Mouse (Mus musculus): ENCODE results near the gene Tbx19. TPM values are rescaled to one million over a fixed set of nuclear protein-coding genes. Genes with fewer than 3 reads are reported as not detected.
A peak's percentile ranks its signal among the peaks of the same experiment; 100 is the strongest.

The Tbx19 gene
- polyA plus RNA-seq, 1 experiment = not detected

DNA sequence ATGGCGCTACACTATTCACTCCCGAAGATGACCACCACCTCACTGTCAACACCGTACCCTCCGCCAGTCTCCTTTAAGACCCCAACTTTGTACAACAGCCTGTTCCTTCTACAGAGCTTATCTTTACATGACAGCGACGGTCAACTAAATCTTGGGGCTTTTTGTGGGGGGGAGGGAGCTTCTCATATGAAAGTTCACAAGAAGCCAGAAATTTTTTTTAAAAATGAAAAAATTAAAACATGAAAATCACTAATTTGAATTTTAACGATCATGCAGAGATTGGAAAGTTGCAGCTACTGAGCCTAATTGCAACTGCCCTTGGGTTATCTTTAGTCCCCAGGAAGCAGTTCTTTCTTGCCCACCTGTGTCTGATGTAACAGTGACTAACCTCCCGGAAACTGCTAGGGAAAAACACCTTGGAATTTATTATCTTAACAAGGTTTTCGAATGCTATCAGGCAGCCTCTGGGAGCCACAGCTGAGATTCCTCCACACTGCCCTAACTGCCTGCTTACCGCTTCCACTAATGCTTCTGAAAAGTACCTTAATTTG, 32.2 kb upstream of the Tbx19 start:
- no peaks in the 10 kb centered on the region for H3K36me3 ChIP-seq (ENCODE audit: control insufficient read depth, insufficient read depth, low read length, poor library complexity, severe bottlenecking)
- H3K27me3 ChIP-seq (ENCODE audit: control insufficient read depth, insufficient read depth, low read length, poor library complexity, severe bottlenecking) = no peaks in the 10 kb centered on the region
- no peak overlapping the region for H3K4me3 ChIP-seq (ENCODE audit: low read depth, low read length)
- no peak for TF ChIP-seq POLR2A (IDR thresholded peaks at IDR 0.05; ENCODE audit: insufficient read depth, low read length)
- TF ChIP-seq CTCF (IDR thresholded peaks at IDR 0.05; ENCODE audit: low read depth, low read length) = no peak
- TF ChIP-seq EP300 (IDR thresholded peaks at IDR 0.05; ENCODE audit: insufficient read depth, low read depth, low read length) = no peak
- peaks cover 2% of the 10 kb centered on the region for H3K4me1 ChIP-seq (ENCODE audit: control insufficient read depth, insufficient read depth, low read length)
- H3K27ac ChIP-seq (ENCODE audit: insufficient read depth, low read length) = no peak overlapping the region
- H3K9me3 ChIP-seq (replicated peaks; ENCODE audit: control insufficient read depth, insufficient read depth, low read length, poor library complexity, severe bottlenecking) = no peaks in the 10 kb centered on the region
- peak overlapping the region; percentile 80 for H3K9ac ChIP-seq (ENCODE audit: low read depth, poor library complexity, severe bottlenecking)

DNA sequence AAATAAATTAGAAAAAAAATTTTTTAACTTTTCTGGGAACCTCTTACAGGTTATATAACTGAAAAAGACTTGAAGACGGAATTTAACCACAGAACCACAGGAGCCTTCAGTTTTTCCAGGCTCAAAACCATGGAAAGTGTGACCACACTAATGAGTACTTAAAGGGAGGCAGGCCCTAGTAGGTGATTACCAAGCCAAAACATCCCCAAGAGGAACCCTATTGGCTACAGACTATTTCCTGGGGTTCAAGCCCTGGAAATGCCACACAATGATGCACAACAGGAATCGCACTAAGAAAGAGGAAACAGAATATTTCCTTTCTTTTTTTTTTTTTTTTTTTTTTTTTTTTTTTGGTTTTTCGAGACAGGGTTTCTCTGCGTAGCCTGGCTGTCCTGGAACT, 31.5 kb upstream of the Tbx19 start:
- no peaks in the 10 kb centered on the region for H3K27me3 ChIP-seq (ENCODE audit: control insufficient read depth, insufficient read depth, low read length, poor library complexity, severe bottlenecking)
- no peak for TF ChIP-seq POLR2A (IDR thresholded peaks at IDR 0.05; ENCODE audit: insufficient read depth, low read length)
- TF ChIP-seq CTCF (IDR thresholded peaks at IDR 0.05; ENCODE audit: low read depth, low read length) = no peak
- no peak for TF ChIP-seq EP300 (IDR thresholded peaks at IDR 0.05; ENCODE audit: insufficient read depth, low read depth, low read length)
- no peak overlapping the region for H3K4me3 ChIP-seq (ENCODE audit: low read depth, low read length)
- H3K9me3 ChIP-seq (replicated peaks; ENCODE audit: control insufficient read depth, insufficient read depth, low read length, poor library complexity, severe bottlenecking) = no peaks in the 10 kb centered on the region
- no peak overlapping the region for H3K27ac ChIP-seq (ENCODE audit: insufficient read depth, low read length)
- no peak overlapping the region for H3K9ac ChIP-seq (ENCODE audit: low read depth, poor library complexity, severe bottlenecking)
- H3K4me1 ChIP-seq (ENCODE audit: control insufficient read depth, insufficient read depth, low read length) = peaks cover 2% of the 10 kb centered on the region
- no peaks in the 10 kb centered on the region for H3K36me3 ChIP-seq (ENCODE audit: control insufficient read depth, insufficient read depth, low read length, poor library complexity, severe bottlenecking)

DNA sequence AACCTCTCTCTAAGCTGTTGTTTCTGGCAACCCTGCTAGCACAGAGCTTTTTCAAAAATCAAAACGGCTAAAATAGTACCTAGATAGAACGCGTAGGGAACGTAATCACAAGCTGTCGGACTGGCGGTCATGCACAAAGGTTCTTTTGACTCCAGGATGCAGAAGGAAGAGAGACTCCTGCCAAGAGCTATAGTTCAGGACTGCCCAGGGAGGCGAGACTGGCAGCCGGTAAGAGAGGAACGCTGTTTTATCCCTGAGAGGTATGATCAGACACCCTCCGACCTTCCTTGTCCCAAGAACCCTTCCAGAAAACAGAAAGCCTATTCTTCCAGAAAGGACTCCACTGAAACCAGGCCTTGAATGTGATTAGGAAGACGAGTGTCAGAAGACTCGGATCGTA, 31.0 kb upstream of the Tbx19 start:
- Histone ChIP-seq H3K36me3 (ENCODE audit: control insufficient read depth, insufficient read depth, low read length, poor library complexity, severe bottlenecking) (no peaks in the 10 kb centered on the region), H3K4me1 (ENCODE audit: control insufficient read depth, insufficient read depth, low read length) (peaks cover 2% of the 10 kb centered on the region), H3K27me3 (ENCODE audit: control insufficient read depth, insufficient read depth, low read length, poor library complexity, severe bottlenecking) (no peaks in the 10 kb centered on the region), H3K27ac (ENCODE audit: insufficient read depth, low read length) (no peak overlapping the region), H3K4me3 (ENCODE audit: low read depth, low read length) (no peak overlapping the region), H3K9ac (ENCODE audit: low read depth, poor library complexity, severe bottlenecking) (no peak overlapping the region), H3K9me3 (replicated peaks; ENCODE audit: control insufficient read depth, insufficient read depth, low read length, poor library complexity, severe bottlenecking) (no peaks in the 10 kb centered on the region)
- no peak for TF ChIP-seq POLR2A (IDR thresholded peaks at IDR 0.05; ENCODE audit: insufficient read depth, low read length)

DNA sequence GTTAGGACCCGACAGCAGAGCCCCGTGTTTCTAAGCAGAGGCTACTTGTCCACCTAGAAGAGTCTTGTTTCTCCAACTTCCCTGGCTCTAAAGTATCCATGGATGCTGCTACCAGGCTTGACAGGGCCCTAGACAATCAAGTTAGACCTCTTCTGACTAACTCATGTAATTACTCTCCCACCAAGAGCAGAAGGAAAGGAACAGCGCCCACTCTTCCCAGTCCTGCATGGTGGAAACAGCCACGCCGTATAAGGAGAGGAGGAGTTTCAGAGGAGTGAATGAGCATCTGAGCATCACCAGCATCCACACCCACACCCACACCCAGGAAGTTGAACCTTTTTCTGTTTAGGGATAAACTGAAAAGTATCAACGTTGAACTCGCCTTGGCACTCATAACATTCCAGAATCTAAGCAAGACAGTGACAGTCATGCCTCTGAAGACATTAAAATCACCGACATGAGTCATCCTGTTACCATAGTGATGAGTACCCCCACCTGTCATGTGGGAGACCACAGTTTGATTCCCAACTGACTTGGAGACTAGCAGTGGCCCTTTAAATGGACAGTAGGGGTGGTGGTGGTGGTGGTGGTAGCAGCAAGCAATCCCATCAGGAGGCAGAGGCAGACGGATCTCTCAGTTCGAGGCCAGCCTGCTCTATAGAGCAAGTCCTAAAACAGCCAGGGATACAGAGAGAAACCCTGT, 30.1 kb upstream of the Tbx19 start:
- H3K9me3 ChIP-seq (replicated peaks; ENCODE audit: control insufficient read depth, insufficient read depth, low read length, poor library complexity, severe bottlenecking) = no peaks in the 10 kb centered on the region
- TF ChIP-seq CTCF (IDR thresholded peaks at IDR 0.05; ENCODE audit: low read depth, low read length) (no peak), EP300 (IDR thresholded peaks at IDR 0.05; ENCODE audit: insufficient read depth, low read depth, low read length) (no peak), POLR2A (IDR thresholded peaks at IDR 0.05; ENCODE audit: insufficient read depth, low read length) (no peak)
- H3K27me3 ChIP-seq (ENCODE audit: control insufficient read depth, insufficient read depth, low read length, poor library complexity, severe bottlenecking) = no peaks in the 10 kb centered on the region
- H3K4me3 ChIP-seq (ENCODE audit: low read depth, low read length) = no peak overlapping the region
- peaks cover 3% of the 10 kb centered on the region for H3K4me1 ChIP-seq (ENCODE audit: control insufficient read depth, insufficient read depth, low read length)
- H3K9ac ChIP-seq (ENCODE audit: low read depth, poor library complexity, severe bottlenecking) = no peak overlapping the region
- H3K36me3 ChIP-seq (ENCODE audit: control insufficient read depth, insufficient read depth, low read length, poor library complexity, severe bottlenecking) = no peaks in the 10 kb centered on the region
- no peak overlapping the region for H3K27ac ChIP-seq (ENCODE audit: insufficient read depth, low read length)

DNA sequence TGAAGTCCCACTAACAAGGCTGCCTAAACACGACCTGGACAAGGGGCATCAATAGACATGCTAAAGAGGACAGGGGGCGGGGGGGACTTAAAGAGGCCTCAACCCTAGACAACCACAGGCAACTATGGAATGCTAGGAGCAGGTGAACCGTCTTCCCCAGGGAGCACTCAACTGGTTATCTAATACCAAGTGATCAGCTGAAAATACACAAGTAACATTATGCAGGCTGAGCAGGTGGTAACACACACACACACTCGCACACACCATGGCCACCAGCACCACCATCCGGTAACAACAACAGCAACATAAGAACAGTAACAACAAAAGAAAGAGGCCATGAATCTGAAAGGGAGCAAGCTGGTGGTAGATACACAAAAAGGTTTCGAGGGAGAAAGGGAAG, 29.5 kb upstream of the Tbx19 start:
- Histone ChIP-seq H3K9me3 (replicated peaks; ENCODE audit: control insufficient read depth, insufficient read depth, low read length, poor library complexity, severe bottlenecking) (no peaks in the 10 kb centered on the region), H3K4me1 (ENCODE audit: control insufficient read depth, insufficient read depth, low read length) (peaks cover 3% of the 10 kb centered on the region), H3K27me3 (ENCODE audit: control insufficient read depth, insufficient read depth, low read length, poor library complexity, severe bottlenecking) (no peaks in the 10 kb centered on the region), H3K27ac (ENCODE audit: insufficient read depth, low read length) (no peak overlapping the region), H3K4me3 (ENCODE audit: low read depth, low read length) (no peak overlapping the region), H3K9ac (ENCODE audit: low read depth, poor library complexity, severe bottlenecking) (no peak overlapping the region), H3K36me3 (ENCODE audit: control insufficient read depth, insufficient read depth, low read length, poor library complexity, severe bottlenecking) (no peaks in the 10 kb centered on the region)
- TF ChIP-seq EP300 (IDR thresholded peaks at IDR 0.05; ENCODE audit: insufficient read depth, low read depth, low read length) = no peak
- no peak for TF ChIP-seq CTCF (IDR thresholded peaks at IDR 0.05; ENCODE audit: low read depth, low read length)
- no peak for TF ChIP-seq POLR2A (IDR thresholded peaks at IDR 0.05; ENCODE audit: insufficient read depth, low read length)

DNA sequence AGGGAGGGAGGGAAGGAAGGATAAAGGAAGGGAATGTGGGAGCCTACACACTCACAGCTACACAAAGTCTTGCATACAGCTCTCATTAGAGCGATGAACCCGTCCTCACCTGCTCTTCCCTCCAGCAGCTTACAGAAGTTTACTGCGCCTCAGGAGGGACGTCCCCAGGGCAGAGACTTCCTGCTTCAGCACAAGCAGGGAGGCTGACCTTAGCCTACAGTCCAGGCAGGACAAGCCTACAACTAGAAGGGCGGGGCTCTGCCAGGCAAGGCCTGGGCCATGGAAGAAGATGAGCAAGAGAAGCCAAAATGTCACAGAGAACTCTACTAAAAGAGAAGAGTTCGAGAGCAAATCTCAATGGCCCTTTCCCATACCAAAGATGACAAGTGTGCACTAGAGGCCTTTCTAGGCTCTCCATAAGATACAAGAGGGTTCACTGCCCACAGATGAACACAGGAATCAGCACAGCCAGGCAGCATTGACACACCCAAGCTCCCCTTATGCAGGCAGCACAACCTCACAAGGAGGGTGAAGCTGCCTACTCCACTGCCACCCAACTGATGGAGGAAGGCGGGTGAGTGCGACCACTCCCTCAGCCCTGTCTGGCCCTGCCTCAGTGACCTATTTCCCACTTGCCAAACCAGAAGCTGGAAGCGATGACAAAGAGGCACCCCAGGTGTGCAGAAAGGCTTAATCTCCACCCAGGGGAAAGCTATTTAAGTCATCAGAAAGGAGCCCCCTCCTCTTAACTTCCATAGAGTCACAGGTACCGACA, 28.4 kb upstream of the Tbx19 start:
- TF ChIP-seq POLR2A (IDR thresholded peaks at IDR 0.05; ENCODE audit: insufficient read depth, low read length) = no peak
- TF ChIP-seq EP300 (IDR thresholded peaks at IDR 0.05; ENCODE audit: insufficient read depth, low read depth, low read length) = no peak
- no peak for TF ChIP-seq CTCF (IDR thresholded peaks at IDR 0.05; ENCODE audit: low read depth, low read length)
- H3K9me3 ChIP-seq (replicated peaks; ENCODE audit: control insufficient read depth, insufficient read depth, low read length, poor library complexity, severe bottlenecking) = no peaks in the 10 kb centered on the region
- H3K36me3 ChIP-seq (ENCODE audit: control insufficient read depth, insufficient read depth, low read length, poor library complexity, severe bottlenecking) = no peaks in the 10 kb centered on the region
- no peak overlapping the region for H3K27ac ChIP-seq (ENCODE audit: insufficient read depth, low read length)
- no peak overlapping the region for H3K4me3 ChIP-seq (ENCODE audit: low read depth, low read length)
- no peaks in the 10 kb centered on the region for H3K27me3 ChIP-seq (ENCODE audit: control insufficient read depth, insufficient read depth, low read length, poor library complexity, severe bottlenecking)
- peaks cover 3% of the 10 kb centered on the region for H3K4me1 ChIP-seq (ENCODE audit: control insufficient read depth, insufficient read depth, low read length)
- no peak overlapping the region for H3K9ac ChIP-seq (ENCODE audit: low read depth, poor library complexity, severe bottlenecking)
